Mouse (Mus musculus) G1E (cell line): ENCODE data around the gene Cenpf.

Source experiments
- CTCF ChIP-seq: IDR thresholded peaks from 2 replicates; pipeline ENCODE4 v1.5.1; 2012; ENCODE audit warnings: low read depth, low read length, inconsistent platforms, mixed read lengths
- GATA1 ChIP-seq: IDR thresholded peaks from 2 replicates; pipeline ENCODE4 v1.6.1; 2012; ENCODE audit warnings: borderline replicate concordance, low read length, inconsistent platforms, mixed read lengths
- POLR2AphosphoS5 ChIP-seq: IDR thresholded peaks from 2 replicates; pipeline ENCODE4 v1.6.1; 2012; ENCODE audit warnings: low read depth, low read length, inconsistent platforms; ENCODE audit not compliant: insufficient replicate concordance

DNA sequence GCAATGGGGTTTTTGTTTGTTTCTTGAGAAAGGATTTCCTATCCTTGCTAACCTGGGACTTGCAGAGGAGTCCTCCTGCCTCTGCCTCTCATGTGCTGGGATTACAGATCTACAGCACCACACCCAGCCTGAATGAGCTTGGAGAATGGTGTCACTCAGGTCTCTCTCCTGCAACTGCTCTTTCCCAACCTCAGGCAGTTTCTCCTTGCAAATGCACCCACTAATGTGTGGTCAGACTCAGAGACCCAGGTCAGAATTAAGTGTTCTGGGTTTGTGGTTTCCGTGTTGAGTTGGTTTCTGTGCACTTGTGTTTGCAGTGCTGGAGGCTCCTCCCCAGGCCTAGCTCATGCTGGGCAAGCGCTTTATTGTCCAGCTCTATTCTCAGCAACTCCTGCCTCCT lies 6.5 kb upstream of the Cenpf start:
- TF ChIP-seq POLR2AphosphoS5 (no peak), CTCF (no peak), GATA1 (no peak)
